Mouse (Mus musculus): Measurements from ENCODE around the gene Tmc6.

DNA sequence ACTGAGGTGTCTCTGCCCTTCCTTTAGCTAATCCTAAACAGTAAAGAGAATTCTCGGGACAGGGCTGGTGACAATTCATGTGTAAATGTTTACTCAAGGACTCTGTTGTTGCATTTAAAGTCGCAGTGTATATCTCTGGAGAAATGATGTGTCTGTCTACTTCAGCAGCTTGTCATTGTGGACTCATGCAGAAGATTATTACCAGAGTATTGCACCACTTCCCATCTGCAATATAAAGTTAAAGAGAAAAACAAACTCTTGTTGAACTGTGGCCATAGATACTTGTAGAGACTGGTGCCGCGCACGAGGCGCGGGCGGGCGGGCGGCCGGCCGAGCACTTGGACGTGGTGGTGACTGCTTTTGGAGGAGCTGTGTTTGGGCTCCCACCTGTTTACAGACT, 20.2 kb downstream of the Tmc6 start:
- no peak for TF ChIP-seq POLR2A (IDR thresholded peaks at IDR 0.05; ENCODE audit: insufficient read depth, low read depth, low read length)
- no peak for TF ChIP-seq CTCF (IDR thresholded peaks at IDR 0.05)
- no peak for TF ChIP-seq EP300 (IDR thresholded peaks at IDR 0.05; ENCODE audit: insufficient read depth, low read depth, low read length)
